Mouse (Mus musculus) kidney, postnatal 14 days (tissue): ENCODE data around the gene Trpm8.

Experiments
- DNase-seq: peaks from one replicate; pipeline ENCODE4 v3.0.0; 2022; ENCODE audit warnings: mixed read lengths

Gene Trpm8

GRCm38 (mm10) chr1:88366881-88367644 lies 89.6 kb downstream of the Trpm8 start:
- no peak for DNase-seq

GRCm38 (mm10) chr1:88378446-88378845 lies 101.0 kb downstream of the Trpm8 start:
- DNase-seq: peak; percentile 21

- DNase-seq: no peak
Measured at GRCm38 (mm10) chr1:88391632-88392031, 114.2 kb downstream of the Trpm8 start.

GRCm38 (mm10) chr1:88393321-88393720 lies 115.9 kb downstream of the Trpm8 start:
- no peak for DNase-seq

- DNase-seq: peak; percentile 49
Measured at GRCm38 (mm10) chr1:88403378-88403777, 125.9 kb downstream of the Trpm8 start.

- DNase-seq: no peak
Measured at GRCm38 (mm10) chr1:88406078-88406806, 128.8 kb downstream of the Trpm8 start.

- peak; percentile 63 for DNase-seq
Measured at GRCm38 (mm10) chr1:88406807-88407198, 129.3 kb downstream of the Trpm8 start, which contains the start of gene Spp2. Spp2 (plus strand) TSS chr1:88406961.

- DNase-seq: peak; percentile 69
Measured at GRCm38 (mm10) chr1:88408340-88408739, 130.9 kb downstream of the Trpm8 start.

- DNase-seq: no peak
Measured at GRCm38 (mm10) chr1:88412013-88412412, 134.6 kb downstream of the Trpm8 start.

- peak; percentile 25 for DNase-seq
Measured at GRCm38 (mm10) chr1:88418943-88419342, 141.5 kb downstream of the Trpm8 start.

GRCm38 (mm10) chr1:88422045-88422444 lies 144.6 kb downstream of the Trpm8 start:
- peak; percentile 40 for DNase-seq

- no peak for DNase-seq
Measured at GRCm38 (mm10) chr1:88422846-88423395, 145.5 kb downstream of the Trpm8 start.

- DNase-seq: peak; percentile 71
Measured at GRCm38 (mm10) chr1:88424602-88425252, 147.3 kb downstream of the Trpm8 start.

GRCm38 (mm10) chr1:88427987-88428741 lies 150.7 kb downstream of the Trpm8 start:
- DNase-seq: no peak

GRCm38 (mm10) chr1:88429413-88429812 lies 152.0 kb downstream of the Trpm8 start:
- DNase-seq: no peak

- no peak for DNase-seq
Measured at GRCm38 (mm10) chr1:88431262-88431661, 153.8 kb downstream of the Trpm8 start.

- no peak for DNase-seq
Measured at GRCm38 (mm10) chr1:88432601-88433000, 155.1 kb downstream of the Trpm8 start.

GRCm38 (mm10) chr1:88433096-88433883 lies 155.8 kb downstream of the Trpm8 start:
- no peak for DNase-seq

GRCm38 (mm10) chr1:88434057-88434456 lies 156.6 kb downstream of the Trpm8 start:
- DNase-seq: no peak

GRCm38 (mm10) chr1:88437206-88438126 lies 160.0 kb downstream of the Trpm8 start:
- no peak for DNase-seq
